Mouse (Mus musculus) forebrain, embryonic 16.5 days (tissue): Measurements from ENCODE around the gene Jph2. TPM values are rescaled to one million over a fixed set of nuclear protein-coding genes. Genes with fewer than 3 reads are reported as not detected.

Experiments
- ATAC-seq: fragments of 200-750 bp; cut with Nextera tagmentation; 2 replicates; pipeline ENCODE4 v1.8.0; 2017; ENCODE audit warnings: mild to moderate bottlenecking, moderate library complexity
- H3K27ac ChIP-seq: fragments of 300-500 bp; sonication (generic); 2 replicates; pipeline ENCODE4 v1.5.1; 2014; ENCODE audit warnings: low read length, control low read depth
- H3K27me3 ChIP-seq: fragments of 300-500 bp; sonication (generic); replicated peaks from 2 replicates; pipeline ENCODE4 v1.6.1; 2014; ENCODE audit warnings: low read length; ENCODE audit not compliant: control insufficient read depth, insufficient read depth
- H3K36me3 ChIP-seq: fragments of 300-500 bp; sonication (generic); 2 replicates; pipeline ENCODE4 v1.6.1; 2014; ENCODE audit not compliant: control insufficient read depth, insufficient read depth
- H3K4me1 ChIP-seq: fragments of 300-500 bp; sonication (generic); replicated peaks from 2 replicates; pipeline ENCODE4 v1.6.1; 2014; ENCODE audit warnings: low read length; ENCODE audit not compliant: control insufficient read depth, insufficient read depth
- H3K4me2 ChIP-seq: fragments of 300-500 bp; sonication (generic); 2 replicates; pipeline ENCODE4 v1.6.1; 2014; ENCODE audit warnings: mild to moderate bottlenecking, low read length, control low read depth
- H3K4me3 ChIP-seq: fragments of 300-500 bp; sonication (generic); replicated peaks from 2 replicates; pipeline ENCODE4 v1.5.1; 2014; ENCODE audit warnings: mild to moderate bottlenecking, low read length, control low read depth
- H3K9ac ChIP-seq: fragments of 300-500 bp; sonication (generic); replicated peaks from 2 replicates; pipeline ENCODE4 v1.6.1; 2014; ENCODE audit warnings: low read depth, low read length, control low read depth
- H3K9me3 ChIP-seq: fragments of 300-500 bp; sonication (generic); 2 replicates; pipeline ENCODE4 v1.6.1; 2016; ENCODE audit warnings: low read length; ENCODE audit not compliant: control insufficient read depth
- WGBS: fragments of 180-500 bp; shearing (Covaris S2); extraction: QIAGEN DNeasy Blood & Tissue Kit; methylation state at CpG from one replicate; pipeline ENCODE4 v1.1.7; 2014; 5-methylcytosine and 5-hydroxymethylcytosine counted together
- polyA plus RNA-seq: library from polyadenylated mRNA; unstranded; fragments of >200 nt; fragmentation: Nextera tagmentation; extraction: Ambion mirVana; gene quantifications from 2 replicates; pipeline ENCODE4 v1.2.1, GENCODE M21; 2015

Jph2 gene
- polyA plus RNA-seq, 1 experiment from 2014 or later = 0.28 TPM

- Histone ChIP-seq H3K4me1 (no peaks in the 10 kb centered on the region), H3K36me3 (no peaks in the 10 kb centered on the region), H3K4me3 (no peak overlapping the region), H3K4me2 (no peak overlapping the region), H3K9ac (no peak overlapping the region), H3K27ac (no peak overlapping the region), H3K9me3 (no peaks in the 10 kb centered on the region), H3K27me3 (no peaks in the 10 kb centered on the region)
- no peak for ATAC-seq
- WGBS = 87% methylated on average over 12 of the region's 12 CpGs
These were observed 41.5 kb downstream of the Jph2 start for GRCm38 (mm10) chr2:163356113-163356840.

GRCm38 (mm10) chr2:163355666-163356065, 42.1 kb downstream of the Jph2 start:
- H3K36me3 ChIP-seq = no peaks in the 10 kb centered on the region
- H3K9ac ChIP-seq = no peak overlapping the region
- ATAC-seq = no peak
- no peak overlapping the region for H3K4me2 ChIP-seq
- no peak overlapping the region for H3K4me3 ChIP-seq
- no peaks in the 10 kb centered on the region for H3K4me1 ChIP-seq
- no peaks in the 10 kb centered on the region for H3K9me3 ChIP-seq
- H3K27ac ChIP-seq = no peak overlapping the region
- no peaks in the 10 kb centered on the region for H3K27me3 ChIP-seq
- WGBS = 84% methylated on average over 8 of the region's 8 CpGs

GRCm38 (mm10) chr2:163353731-163354130, 44.1 kb downstream of the Jph2 start:
- 33% methylated on average over 7 of the region's 7 CpGs for WGBS
- Histone ChIP-seq H3K9ac (no peak overlapping the region), H3K4me2 (no peak overlapping the region), H3K36me3 (no peaks in the 10 kb centered on the region), H3K27ac (no peak overlapping the region), H3K9me3 (no peaks in the 10 kb centered on the region), H3K4me3 (no peak overlapping the region), H3K27me3 (no peaks in the 10 kb centered on the region), H3K4me1 (peaks cover 6% of the 10 kb centered on the region; the same call in 1 of the 2 replicates)
- ATAC-seq = no peak

GRCm38 (mm10) chr2:163350443-163350842, 47.4 kb downstream of the Jph2 start:
- no peak overlapping the region for H3K4me2 ChIP-seq
- no peak for ATAC-seq
- peaks cover 6% of the 10 kb centered on the region; the same call in 1 of the 2 replicates for H3K4me1 ChIP-seq
- WGBS = 55% methylated on average over 5 of the region's 5 CpGs
- H3K36me3 ChIP-seq = no peaks in the 10 kb centered on the region
- no peaks in the 10 kb centered on the region for H3K9me3 ChIP-seq
- H3K27ac ChIP-seq = no peak overlapping the region
- no peak overlapping the region for H3K9ac ChIP-seq
- H3K27me3 ChIP-seq = peaks cover 3% of the 10 kb centered on the region; the same call in 1 of the 2 replicates
- no peak overlapping the region for H3K4me3 ChIP-seq

- no peak for ATAC-seq
- no peak overlapping the region for H3K27ac ChIP-seq
- H3K4me1 ChIP-seq = peaks cover 6% of the 10 kb centered on the region; the same call in 1 of the 2 replicates
- H3K27me3 ChIP-seq = peaks cover 6% of the 10 kb centered on the region; the same call in 1 of the 2 replicates
- H3K4me2 ChIP-seq = no peak overlapping the region
- H3K4me3 ChIP-seq = no peak overlapping the region
- 57% methylated on average over 9 of the region's 9 CpGs for WGBS
- H3K9ac ChIP-seq = no peak overlapping the region
- H3K9me3 ChIP-seq = no peaks in the 10 kb centered on the region
- H3K36me3 ChIP-seq = no peaks in the 10 kb centered on the region
These were observed 48.4 kb downstream of the Jph2 start for GRCm38 (mm10) chr2:163349411-163349810.

- no peaks in the 10 kb centered on the region for H3K36me3 ChIP-seq
- no peak for ATAC-seq
- H3K4me2 ChIP-seq = no peak overlapping the region
- no peak overlapping the region for H3K27ac ChIP-seq
- 75% methylated on average over 7 of the region's 7 CpGs for WGBS
- H3K9me3 ChIP-seq = no peaks in the 10 kb centered on the region
- H3K27me3 ChIP-seq = peaks cover 9% of the 10 kb centered on the region; the same call in 1 of the 2 replicates
- H3K4me3 ChIP-seq = no peak overlapping the region
- no peak overlapping the region for H3K9ac ChIP-seq
- peaks cover 6% of the 10 kb centered on the region; the same call in 1 of the 2 replicates for H3K4me1 ChIP-seq
These were observed 49.1 kb downstream of the Jph2 start for GRCm38 (mm10) chr2:163348677-163349076.

- peaks cover 9% of the 10 kb centered on the region; the same call in 1 of the 2 replicates for H3K27me3 ChIP-seq
- no peak overlapping the region for H3K4me2 ChIP-seq
- H3K9me3 ChIP-seq = no peaks in the 10 kb centered on the region
- H3K4me3 ChIP-seq = no peak overlapping the region
- no peak overlapping the region for H3K27ac ChIP-seq
- no peak for ATAC-seq
- no peak overlapping the region for H3K9ac ChIP-seq
- no peaks in the 10 kb centered on the region for H3K36me3 ChIP-seq
- H3K4me1 ChIP-seq = peaks cover 6% of the 10 kb centered on the region; the same call in 1 of the 2 replicates
- WGBS = 84% methylated on average over 8 of the region's 8 CpGs
These were observed 50.1 kb downstream of the Jph2 start for GRCm38 (mm10) chr2:163347517-163348184.

- WGBS = 84% methylated on average over 11 of the region's 11 CpGs
- Histone ChIP-seq H3K4me2 (no peak overlapping the region), H3K9me3 (no peaks in the 10 kb centered on the region), H3K27ac (no peak overlapping the region), H3K4me3 (no peak overlapping the region), H3K36me3 (no peaks in the 10 kb centered on the region), H3K27me3 (peaks cover 16% of the 10 kb centered on the region; the same call in 1 of the 2 replicates), H3K9ac (no peak overlapping the region), H3K4me1 (peaks cover 6% of the 10 kb centered on the region; the same call in 1 of the 2 replicates)
- ATAC-seq = no peak
These were observed 51.3 kb downstream of the Jph2 start for GRCm38 (mm10) chr2:163346497-163346896.

- Histone ChIP-seq H3K9me3 (no peaks in the 10 kb centered on the region), H3K27me3 (peaks cover 26% of the 10 kb centered on the region), H3K4me3 (no peak overlapping the region), H3K36me3 (no peaks in the 10 kb centered on the region), H3K4me2 (no peak overlapping the region), H3K27ac (no peak overlapping the region), H3K4me1 (peaks cover 9% of the 10 kb centered on the region; the same call in 1 of the 2 replicates), H3K9ac (no peak overlapping the region)
- ATAC-seq = no peak
- 78% methylated on average over 13 of the region's 13 CpGs for WGBS
These were observed 52.7 kb downstream of the Jph2 start for GRCm38 (mm10) chr2:163344976-163345660.
